Mouse (Mus musculus) lung, postnatal 10 days (tissue): Measurements from ENCODE around the gene 4930402F06Rik.

Experiments used
- DNase-seq: peaks from one replicate; pipeline ENCODE4 v3.0.0; 2021

Gene 4930402F06Rik

GRCm38 (mm10) chr2:35412810-35413209, 15.8 kb upstream of the 4930402F06Rik start:
- DNase-seq, result no peak

GRCm38 (mm10) chr2:35412246-35412645, 15.3 kb upstream of the 4930402F06Rik start:
- DNase-seq, result no peak

GRCm38 (mm10) chr2:35411640-35412190, 14.7 kb upstream of the 4930402F06Rik start:
- peak; percentile 36 for DNase-seq

DNA sequence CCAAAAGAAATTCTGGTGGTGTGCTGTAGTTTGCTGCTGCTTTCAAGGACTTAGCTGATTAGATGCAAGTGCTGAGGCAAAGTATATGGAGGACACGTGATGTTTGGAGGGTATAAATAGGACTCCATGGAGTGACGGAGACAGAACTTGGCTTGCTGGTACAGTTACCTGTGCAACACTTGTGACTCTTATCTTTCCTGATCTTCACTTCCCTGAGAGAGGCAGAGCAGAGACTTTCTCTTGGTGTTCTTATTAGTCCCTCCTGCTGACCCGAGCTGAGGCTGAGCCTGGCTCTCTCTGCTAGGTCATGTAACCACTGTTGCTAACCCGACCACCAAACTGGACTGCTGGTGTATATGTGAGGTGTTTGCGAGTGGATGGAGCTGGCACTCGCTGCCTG, 12.5 kb upstream of the 4930402F06Rik start:
- DNase-seq, result no peak

GRCm38 (mm10) chr2:35408409-35409110, 11.6 kb upstream of the 4930402F06Rik start:
- no peak for DNase-seq

- no peak for DNase-seq
Observed at GRCm38 (mm10) chr2:35407878-35408277, 10.9 kb upstream of the 4930402F06Rik start.

GRCm38 (mm10) chr2:35407266-35407665, 10.3 kb upstream of the 4930402F06Rik start:
- DNase-seq, result no peak

- no peak for DNase-seq
Observed at GRCm38 (mm10) chr2:35406611-35407010, 9.6 kb upstream of the 4930402F06Rik start.

DNA sequence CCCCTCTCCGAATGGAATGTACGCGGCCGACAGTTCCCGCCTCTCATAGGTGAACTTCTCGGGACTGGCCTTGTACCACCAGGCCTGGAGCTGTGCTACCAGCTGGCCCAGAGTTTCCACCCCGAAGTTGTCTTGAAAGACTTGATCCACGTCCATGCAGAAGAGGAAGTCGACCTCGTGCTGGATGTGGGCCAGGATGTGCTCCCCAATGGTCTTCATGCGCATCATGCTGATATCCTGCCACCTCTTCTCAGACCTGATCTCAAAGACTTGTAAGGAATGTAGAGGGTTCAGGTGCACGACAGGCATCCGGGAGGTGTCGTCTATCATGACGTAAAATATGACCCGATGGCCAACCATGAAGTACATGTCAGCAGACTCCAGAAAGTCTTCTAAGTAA, 5.4 kb upstream of the 4930402F06Rik start:
- DNase-seq, result no peak

DNA sequence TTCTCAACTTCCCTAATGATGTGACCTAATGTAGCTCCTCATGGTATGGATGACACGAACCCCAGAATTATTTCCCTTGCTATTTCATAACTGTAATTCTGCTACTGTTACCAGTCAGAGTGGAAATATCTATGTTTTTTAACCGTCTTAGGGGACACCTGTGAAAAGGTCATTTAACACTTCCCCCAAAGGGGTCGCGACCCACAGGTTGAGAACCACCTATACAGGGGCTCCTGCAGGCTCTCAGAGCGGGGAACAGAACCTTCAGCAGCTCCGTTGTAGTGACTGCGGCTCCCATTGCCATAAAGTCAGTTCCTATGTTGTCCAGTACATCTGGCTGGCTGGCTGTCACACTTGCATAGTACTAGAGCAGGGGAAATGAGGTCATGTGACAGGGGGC, 3.8 kb upstream of the 4930402F06Rik start:
- DNase-seq, result no peak

- DNase-seq, result peak; percentile 23
Observed at GRCm38 (mm10) chr2:35398184-35398828, 1.3 kb upstream of the 4930402F06Rik start.

DNA sequence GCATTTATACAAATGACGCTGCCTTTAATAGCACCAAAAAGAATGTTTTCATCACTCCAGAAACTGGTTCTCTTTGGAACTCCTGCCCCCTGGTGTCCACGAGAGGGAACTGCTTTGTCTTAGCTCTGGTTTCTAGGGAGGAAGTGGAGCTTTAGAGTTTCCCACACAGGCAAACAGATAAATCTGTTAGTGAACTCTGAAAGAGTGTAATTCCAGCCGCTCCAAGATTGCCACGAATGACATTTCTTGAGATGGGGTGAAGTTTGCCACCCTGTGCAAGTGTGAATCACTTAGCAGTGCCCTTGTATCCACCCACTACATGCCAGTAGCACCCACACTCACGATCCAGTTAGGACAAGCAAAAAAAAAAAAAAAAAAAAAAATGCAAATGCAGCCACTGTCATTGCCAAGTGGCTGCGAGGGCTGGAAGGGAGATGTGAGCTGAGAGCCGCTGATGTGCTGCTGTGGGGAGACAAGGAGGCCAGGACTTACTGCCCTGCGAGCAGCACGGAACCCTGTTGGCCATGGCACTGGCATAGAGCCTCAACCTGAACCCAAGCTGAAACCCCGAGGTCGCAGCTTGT, 707 bp upstream of the 4930402F06Rik start:
- peak; percentile 87 for DNase-seq

GRCm38 (mm10) chr2:35385441-35385871, 11.5 kb downstream of the 4930402F06Rik start:
- no peak for DNase-seq

GRCm38 (mm10) chr2:35379306-35379705, 17.7 kb downstream of the 4930402F06Rik start:
- no peak for DNase-seq

DNA sequence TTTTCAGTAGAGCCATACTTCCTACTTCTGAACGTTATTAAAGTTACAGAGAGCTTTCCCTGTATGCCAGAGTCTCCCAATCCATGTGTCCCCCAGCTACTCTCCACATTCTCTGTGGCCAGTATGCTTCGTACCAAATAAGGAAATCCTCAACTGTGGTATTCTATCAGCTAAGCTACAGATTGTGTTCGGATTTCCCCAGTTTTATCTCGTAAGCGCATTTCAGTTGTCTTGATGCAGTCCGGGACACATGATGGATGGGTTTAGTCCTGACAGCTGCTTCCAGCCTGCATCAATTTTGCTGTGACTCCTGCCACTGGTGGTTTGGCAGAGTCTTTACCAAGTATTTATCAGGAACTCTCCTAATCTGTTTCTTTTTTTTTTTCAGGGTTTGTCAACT, 19.4 kb downstream of the 4930402F06Rik start:
- no peak for DNase-seq

- peak; percentile 51 for DNase-seq
Observed at GRCm38 (mm10) chr2:35373003-35373402, 24.0 kb downstream of the 4930402F06Rik start.

- no peak for DNase-seq
Observed at GRCm38 (mm10) chr2:35370686-35371085, 26.3 kb downstream of the 4930402F06Rik start.

DNA sequence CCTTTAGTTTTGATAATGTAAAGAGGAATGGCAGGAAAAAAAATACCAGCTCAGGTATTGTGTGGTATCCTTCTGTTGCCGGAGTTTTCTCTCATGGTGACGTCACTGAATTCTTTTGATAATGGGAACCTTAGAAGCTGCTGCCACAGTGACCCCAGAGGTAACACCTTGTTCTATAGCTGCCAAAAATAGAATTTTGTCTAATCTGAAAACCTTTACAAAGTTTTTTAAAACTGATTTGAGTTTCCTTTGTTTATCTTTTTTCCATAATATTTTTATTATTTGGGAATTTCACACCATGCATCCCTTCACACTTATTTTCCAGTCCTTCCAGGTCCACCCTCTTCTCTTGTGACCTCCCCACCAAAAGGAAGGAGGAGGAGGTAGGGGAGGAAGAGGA, 29.3 kb downstream of the 4930402F06Rik start, which contains the start of gene 4930568D16Rik:
4930568D16Rik (minus strand) TSS at position 101 of the 400 bp plus-strand sequence.
- DNase-seq, result no peak

DNA sequence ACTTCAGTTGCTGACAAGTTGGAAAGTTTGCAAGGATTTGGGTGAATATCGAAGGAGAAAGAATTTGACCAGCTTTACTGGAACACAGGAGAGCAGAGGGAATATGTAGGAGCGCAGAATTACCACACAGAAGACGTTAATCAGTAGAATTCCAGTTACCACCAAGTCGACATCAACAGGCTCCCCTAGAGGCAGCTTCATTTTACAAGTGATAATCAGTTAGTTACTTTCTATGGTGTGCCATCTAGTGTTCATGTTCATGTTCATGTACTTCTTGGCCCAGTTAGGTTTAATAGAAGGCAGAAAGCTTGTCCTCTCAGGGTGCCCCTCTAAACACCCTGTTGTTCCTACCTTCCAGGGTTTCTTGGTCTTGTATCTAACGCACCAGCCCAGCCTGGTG, 47.8 kb downstream of the 4930402F06Rik start:
- peak; percentile 45 for DNase-seq

- no peak for DNase-seq
Observed at GRCm38 (mm10) chr2:35345984-35346383, 51.0 kb downstream of the 4930402F06Rik start.

GRCm38 (mm10) chr2:35342605-35343004, 54.4 kb downstream of the 4930402F06Rik start:
- DNase-seq, result no peak

GRCm38 (mm10) chr2:35338707-35339106, 58.3 kb downstream of the 4930402F06Rik start:
- DNase-seq, result peak; percentile 79

DNA sequence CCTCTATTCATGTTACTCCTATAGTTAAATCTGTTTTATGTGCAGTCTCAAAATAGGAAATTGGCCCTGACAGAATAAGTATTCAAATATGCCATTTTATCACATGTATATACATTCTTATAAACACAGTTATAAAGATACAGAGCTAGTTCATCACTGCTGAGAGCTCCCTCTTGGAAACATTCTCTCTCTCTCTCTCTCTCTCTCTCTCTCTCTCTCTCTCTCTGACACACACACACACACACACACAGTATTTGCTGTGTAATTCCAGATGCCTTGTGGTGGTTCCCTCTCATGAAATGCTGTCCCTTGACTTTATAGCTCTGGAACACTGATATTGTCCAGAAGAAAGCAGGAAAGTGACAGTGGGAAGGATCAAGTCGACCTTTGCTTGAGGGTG, 58.9 kb downstream of the 4930402F06Rik start:
- DNase-seq, result no peak

DNA sequence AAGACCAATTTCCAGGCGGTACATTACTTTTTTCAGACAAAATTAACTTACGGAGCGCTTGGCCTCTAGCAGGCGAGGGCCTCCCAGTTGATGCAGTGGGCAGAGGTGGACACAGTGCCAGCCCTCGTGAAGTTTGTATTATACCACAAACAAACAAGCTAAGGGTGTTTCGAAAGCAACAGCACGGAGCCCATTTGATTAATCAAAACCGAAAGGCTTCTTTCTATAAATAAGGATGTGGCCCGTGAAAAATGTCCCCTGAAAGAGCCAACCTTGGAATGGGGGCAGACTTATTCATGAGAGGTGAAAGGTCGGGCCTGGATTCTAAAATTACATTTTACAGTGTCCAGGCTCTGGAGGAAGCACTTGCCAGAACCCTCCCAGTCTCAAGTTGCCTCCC, 59.6 kb downstream of the 4930402F06Rik start:
- DNase-seq, result peak; percentile 45
